Mouse (Mus musculus) effector memory CD4-positive, alpha-beta T cell, adult 7 months (primary cell): ENCODE results near the gene Casq2. TPM values are rescaled to one million over a fixed set of nuclear protein-coding genes. Genes with fewer than 3 reads are reported as not detected.

Experiments
- polyA plus RNA-seq: library from polyadenylated mRNA; unstranded; fragments of 100-300 nt; shearing (Covaris generic); gene quantifications from one replicate; pipeline ENCODE4 v1.2.1, GENCODE M21; 2017

The Casq2 gene
- polyA plus RNA-seq: 0.21 TPM

GRCm38 (mm10) chr3:102086283-102086682 is at the start of gene Casq2:
TSS of gene Casq2 (plus strand) at chr3:102086415.

Other genes starting within 250 kb of the Casq2 start
- gene Mab21l3, start 237.5 kb upstream of the Casq2 start, polyA plus RNA-seq: not detected
- gene Slc22a15, start 162.0 kb upstream of the Casq2 start, polyA plus RNA-seq: 7.7 TPM
- not detected for gene Nhlh2, start 76.3 kb upstream of the Casq2 start, polyA plus RNA-seq
- 0.59 TPM for gene Vangl1, start 118.3 kb downstream of the Casq2 start, polyA plus RNA-seq